Mouse (Mus musculus) kidney, postnatal 14 days (tissue): ENCODE data around the gene Ptprt.

Experiments
- DNase-seq: peaks from one replicate; pipeline ENCODE4 v3.0.0; 2022; ENCODE audit warnings: mixed read lengths

Ptprt gene

GRCm38 (mm10) chr2:162401316-162402100 lies 259.4 kb downstream of the Ptprt start:
- no peak for DNase-seq

DNA sequence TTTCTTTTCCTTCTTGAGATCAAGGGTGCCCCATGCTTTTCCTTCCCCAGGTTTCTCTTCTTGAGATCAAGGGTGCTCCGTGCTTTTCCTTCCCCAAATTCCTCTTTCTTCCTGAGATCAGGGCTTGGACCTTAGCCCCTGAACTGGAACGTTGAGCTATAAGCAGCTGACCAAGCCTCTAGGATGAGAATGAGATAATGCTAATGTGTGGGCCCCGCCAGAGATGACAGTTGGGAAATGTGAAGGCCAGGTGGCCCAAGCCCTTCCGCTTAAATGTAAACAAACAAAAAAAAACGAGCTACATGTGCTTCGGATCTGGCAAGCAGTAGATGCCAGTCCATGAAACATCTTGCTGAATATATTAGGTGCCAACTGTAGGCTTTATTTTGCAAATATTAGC lies 266.3 kb downstream of the Ptprt start:
- no peak for DNase-seq

DNA sequence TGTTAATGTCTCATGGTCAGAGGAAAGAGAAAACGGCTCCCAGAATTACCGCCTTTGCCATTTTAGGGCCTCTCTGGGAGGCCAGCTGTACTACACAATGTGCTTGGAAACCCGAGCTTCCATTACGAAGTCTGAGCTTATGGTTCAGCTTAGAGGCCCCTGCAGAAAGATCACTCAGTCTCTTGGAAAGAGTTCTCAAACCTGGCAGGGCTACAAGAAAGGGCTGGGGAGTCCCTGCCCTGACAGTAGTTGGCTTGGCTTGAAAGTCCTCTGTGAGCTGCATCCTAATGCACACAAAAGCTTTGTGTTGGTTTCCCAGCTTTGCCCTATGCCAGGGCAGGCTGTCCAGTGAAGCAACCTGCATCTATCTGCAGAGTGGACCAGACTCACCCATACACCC lies 269.1 kb downstream of the Ptprt start:
- DNase-seq: no peak

- no peak for DNase-seq
Observed at GRCm38 (mm10) chr2:162377309-162377708, 283.6 kb downstream of the Ptprt start.

- DNase-seq: no peak
Observed at GRCm38 (mm10) chr2:162349047-162349446, 311.9 kb downstream of the Ptprt start.

- no peak for DNase-seq
Observed at GRCm38 (mm10) chr2:162341846-162342245, 319.1 kb downstream of the Ptprt start.

GRCm38 (mm10) chr2:162340231-162340630 lies 320.7 kb downstream of the Ptprt start:
- no peak for DNase-seq

DNA sequence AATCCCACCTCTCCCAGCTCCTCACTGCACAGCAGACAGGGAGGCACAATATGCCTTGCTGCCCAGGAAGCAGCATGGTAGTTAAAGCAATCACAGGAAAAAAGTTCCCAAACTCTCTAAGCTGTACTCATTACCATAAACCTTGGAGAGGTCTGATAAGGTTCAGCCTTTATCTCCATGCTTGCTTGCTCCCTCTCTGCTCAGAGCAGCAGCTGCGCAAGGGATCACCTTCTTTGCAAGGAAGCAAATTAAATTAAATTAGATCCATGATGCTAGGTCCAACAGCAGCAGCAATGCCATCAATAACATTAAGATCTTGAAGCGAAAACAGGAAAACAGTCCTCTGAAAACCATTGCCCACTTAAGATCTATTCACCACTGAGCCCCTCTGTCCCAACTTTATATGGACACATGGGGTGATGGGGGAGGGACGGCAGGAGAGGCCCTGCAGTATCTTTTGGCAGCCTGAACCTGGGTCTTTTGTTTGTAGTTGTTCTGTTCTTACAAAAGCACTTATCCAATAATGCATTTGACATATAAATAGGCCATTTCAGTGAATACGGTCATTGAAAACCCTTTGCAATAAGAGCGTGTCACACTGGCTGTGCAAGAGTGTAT lies 328.8 kb downstream of the Ptprt start:
- no peak for DNase-seq

DNA sequence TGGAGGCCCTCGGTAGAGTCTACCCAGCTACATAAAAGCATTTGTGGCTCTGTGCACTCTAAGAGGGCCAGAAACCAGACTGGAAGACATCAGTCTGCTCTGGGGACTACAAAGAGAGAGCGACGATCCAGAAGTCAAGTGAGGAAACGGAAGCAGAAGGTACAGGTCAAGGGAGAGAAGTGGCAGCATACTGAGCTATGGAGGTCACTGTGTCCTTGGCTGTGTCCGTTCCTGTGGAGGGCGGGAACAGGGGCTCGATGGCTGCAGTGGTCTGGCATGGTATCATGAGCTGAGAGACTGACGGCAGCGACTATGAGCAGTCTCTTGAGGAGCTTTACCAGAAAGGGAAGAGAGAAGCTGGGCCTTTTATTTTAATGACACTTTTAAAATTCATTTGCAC lies 331.5 kb downstream of the Ptprt start:
- no peak for DNase-seq

DNA sequence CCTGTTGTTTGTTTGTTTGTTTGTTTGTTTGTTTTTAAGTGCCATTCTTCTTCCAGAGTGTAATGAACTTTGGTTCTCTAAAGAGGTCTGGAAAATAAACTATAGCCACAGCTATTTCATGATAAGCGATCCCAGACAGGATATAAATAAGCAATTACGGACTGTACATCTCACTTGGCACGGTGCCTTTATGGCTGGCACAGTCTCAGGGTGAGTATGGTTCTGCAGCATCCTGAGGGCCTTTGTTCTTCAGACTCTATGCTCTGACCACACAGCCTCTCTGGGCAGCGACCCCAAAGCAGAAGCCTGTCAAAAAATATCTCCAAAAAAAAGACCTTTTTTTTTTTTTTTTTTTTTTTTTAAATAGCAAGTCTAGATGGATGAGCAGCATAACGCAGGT lies 338.5 kb downstream of the Ptprt start:
- DNase-seq: no peak

GRCm38 (mm10) chr2:162307996-162308395 lies 353.0 kb downstream of the Ptprt start:
- DNase-seq: no peak

DNA sequence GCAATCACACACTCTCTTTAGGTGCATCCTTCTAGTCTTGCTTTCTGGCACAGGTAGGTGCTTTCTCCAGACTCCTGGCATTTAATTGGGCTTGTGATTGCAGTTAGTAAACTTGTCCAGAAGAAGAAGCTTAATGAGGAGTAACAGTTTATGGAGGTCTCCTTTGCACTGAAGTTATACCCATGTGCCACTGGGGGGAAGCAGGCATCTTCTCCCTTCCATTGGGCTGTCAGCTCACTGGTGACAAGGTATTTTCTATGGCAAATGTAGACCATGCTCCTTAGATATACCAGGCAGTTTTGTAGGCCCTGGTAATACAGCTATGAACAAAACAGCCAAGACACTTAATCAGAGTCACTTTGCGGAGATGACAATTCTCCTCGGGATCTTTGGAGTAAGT lies 366.9 kb downstream of the Ptprt start:
- no peak for DNase-seq

DNA sequence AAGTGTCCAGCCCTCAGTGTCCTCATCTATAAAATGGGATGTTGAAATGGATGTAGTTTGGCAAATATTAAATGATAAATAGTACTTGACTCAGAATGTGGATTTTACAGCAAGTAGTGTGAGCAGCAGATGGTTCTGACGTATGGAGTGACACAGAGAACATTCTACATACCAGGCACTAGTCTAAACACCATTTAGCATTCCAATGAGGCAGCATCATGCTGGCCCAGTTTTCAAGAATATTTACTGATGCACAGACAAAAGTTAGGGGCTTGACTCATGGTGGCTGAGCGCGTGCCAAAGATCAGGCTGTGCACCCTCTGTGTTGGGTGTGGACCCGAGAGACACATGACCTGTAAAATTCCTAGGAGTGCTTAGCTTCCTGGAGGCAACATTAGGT lies 378.3 kb downstream of the Ptprt start:
- DNase-seq: no peak

DNA sequence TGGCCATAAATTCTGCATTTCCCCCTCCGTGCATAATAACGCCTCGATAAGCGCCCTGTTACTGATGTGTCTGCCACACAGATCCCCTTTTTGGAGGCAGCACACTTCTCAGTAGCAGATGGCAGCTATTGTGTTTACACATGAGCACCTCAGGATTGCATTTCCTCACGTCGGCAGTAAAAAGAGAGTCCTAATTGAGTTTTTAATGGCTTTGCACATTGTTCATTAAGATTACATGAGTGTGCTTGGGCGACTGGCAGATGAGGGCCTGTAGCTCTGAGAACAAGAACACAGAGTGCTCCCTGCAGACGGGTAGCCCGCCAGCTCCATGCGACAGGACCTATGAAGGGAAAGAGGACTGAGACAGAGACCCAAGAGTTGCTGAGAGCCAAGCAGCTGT lies 378.8 kb downstream of the Ptprt start:
- DNase-seq: no peak

- no peak for DNase-seq
Observed at GRCm38 (mm10) chr2:162273826-162274225, 387.1 kb downstream of the Ptprt start.

- no peak for DNase-seq
Observed at GRCm38 (mm10) chr2:162251272-162251671, 409.7 kb downstream of the Ptprt start.

DNA sequence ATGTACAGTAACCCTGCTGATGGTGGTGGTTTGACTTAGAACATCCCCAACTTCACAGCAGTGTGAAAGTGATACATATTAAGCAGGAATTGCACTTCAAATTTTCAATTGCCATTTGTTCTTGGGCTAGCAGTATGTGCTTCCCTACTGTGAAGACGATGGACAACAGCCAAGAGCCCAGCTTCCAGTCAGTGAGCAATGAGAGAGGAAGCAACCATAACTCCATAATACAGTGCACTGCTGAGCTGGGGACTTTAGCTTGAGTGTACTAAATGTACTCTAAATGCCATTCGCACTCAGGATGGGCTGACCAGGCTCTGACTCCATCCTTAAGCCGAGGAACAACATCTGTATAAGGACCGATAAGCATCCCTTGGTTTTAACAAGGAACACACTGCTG lies 412.7 kb downstream of the Ptprt start:
- no peak for DNase-seq

DNA sequence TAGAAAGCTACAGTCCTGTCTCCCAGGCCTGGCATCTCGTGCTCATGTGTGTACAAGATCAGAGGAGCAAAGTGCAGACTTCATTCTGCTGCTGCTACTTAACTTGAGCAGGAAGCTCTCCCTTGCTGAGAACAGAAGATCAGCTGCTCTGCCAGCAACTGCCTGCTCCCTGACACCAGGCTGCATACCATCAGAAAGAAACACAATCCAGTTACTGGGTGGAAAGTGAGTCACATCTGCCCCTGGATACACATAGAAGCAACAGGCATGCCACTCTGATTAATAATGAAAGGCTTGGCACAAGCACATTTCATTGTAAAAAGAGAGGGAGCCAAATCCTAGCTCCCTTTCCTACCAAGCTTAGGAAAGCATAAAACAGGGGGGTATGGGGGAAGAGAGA lies 438.5 kb downstream of the Ptprt start:
- peak; percentile 1 for DNase-seq

DNA sequence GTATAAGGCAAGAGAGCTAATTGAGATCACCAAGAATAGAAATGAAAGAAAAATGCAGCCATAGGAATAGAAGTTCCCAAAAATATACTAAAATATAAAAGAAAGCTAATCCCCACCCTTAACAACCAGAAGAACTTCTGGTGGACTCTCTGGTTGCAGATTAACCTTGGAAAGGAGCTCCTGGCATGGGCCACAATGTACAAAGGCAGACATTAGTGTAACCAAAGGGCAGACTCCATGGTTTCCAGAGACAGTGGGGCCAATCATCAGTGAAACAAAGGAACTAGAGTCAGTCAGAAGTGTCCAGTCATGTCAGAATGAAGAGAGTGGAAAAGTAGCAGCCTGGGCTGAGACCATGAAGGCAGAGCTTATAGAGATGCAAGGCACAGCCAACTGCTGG lies 440.4 kb downstream of the Ptprt start:
- DNase-seq: peak; percentile 3

- DNase-seq: no peak
Observed at GRCm38 (mm10) chr2:162219507-162219906, 441.4 kb downstream of the Ptprt start.

- DNase-seq: no peak
Observed at GRCm38 (mm10) chr2:162217896-162218295, 443.1 kb downstream of the Ptprt start.

GRCm38 (mm10) chr2:162212397-162212796 lies 448.6 kb downstream of the Ptprt start:
- DNase-seq: no peak

GRCm38 (mm10) chr2:162210564-162210963 lies 450.4 kb downstream of the Ptprt start:
- DNase-seq: no peak

DNA sequence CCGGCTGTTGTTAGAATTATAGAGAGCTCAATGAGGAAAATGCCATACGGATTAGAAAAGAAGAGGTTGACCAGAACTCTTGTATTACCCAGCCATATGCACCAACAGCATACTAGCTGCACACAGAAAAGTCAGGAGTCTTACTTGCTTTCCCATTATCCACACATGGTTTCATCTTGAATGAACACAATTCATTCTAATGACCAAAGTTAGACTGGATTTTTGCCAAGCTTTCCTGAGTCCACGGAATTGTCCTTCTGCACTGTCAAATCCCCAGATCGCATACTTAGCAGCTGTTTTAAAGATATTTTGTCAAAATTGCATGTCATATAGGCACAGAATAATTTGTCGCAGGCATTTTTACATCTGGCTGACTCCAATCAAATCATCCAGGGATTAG lies 463.6 kb downstream of the Ptprt start:
- DNase-seq: no peak
